Mouse (Mus musculus): ENCODE results near the gene Tmem145. TPM values are rescaled to one million over a fixed set of nuclear protein-coding genes. Genes with fewer than 3 reads are reported as not detected.

Gene Tmem145
- polyA plus RNA-seq, 2 experiments, result not detected

- peak overlapping the region; percentile 93 for H3K27ac ChIP-seq
- H3K4me1 ChIP-seq (replicated peaks; ENCODE audit: control insufficient read depth in 2 of 2, insufficient read depth in 2 of 2, low read length in 1 of 2), result peaks cover 61 to 70% of the 10 kb centered on the region in 2 experiments
- H3K36me3 ChIP-seq (replicated peaks; ENCODE audit: control insufficient read depth, insufficient read depth, low read depth), result no peaks in the 10 kb centered on the region
- ATAC-seq (ENCODE audit: insufficient read depth), result peak; percentile 51
- H3K9me3 ChIP-seq (ENCODE audit: control insufficient read depth, low read length), result no peaks in the 10 kb centered on the region
- H3K27me3 ChIP-seq (ENCODE audit: control insufficient read depth, insufficient read depth, low read length), result no peaks in the 10 kb centered on the region
- WGBS (ENCODE audit: insufficient replicate concordance), result 1% methylated on average over 42 of the region's 49 CpGs
- DNase-seq (ENCODE audit: low read depth in 3 of 3, low spot score in 3 of 3), result peak in 1 of 3 experiments; percentile 63
- H3K4me3 ChIP-seq (ENCODE audit: insufficient read depth in 1 of 2, low read depth in 2 of 2, low read length in 2 of 2), result peak overlapping the region; percentile 62 to 75
- TF ChIP-seq CTCF (IDR thresholded peaks at IDR 0.05; ENCODE audit: low read depth), result no peak; the same call in 1 of the 2 replicates
- TF ChIP-seq EP300 (IDR thresholded peaks at IDR 0.05; ENCODE audit: low read depth), result no peak
- peak overlapping the region; percentile 86 for H3K9ac ChIP-seq (replicated peaks)
- H3K4me2 ChIP-seq (ENCODE audit: low read depth), result peak overlapping the region; percentile 99
These were observed 26.6 kb upstream of the Tmem145 start for GRCm38 (mm10) chr7:25279076-25279860.

- Histone ChIP-seq H3K9me3 (ENCODE audit: control insufficient read depth, low read length) (no peaks in the 10 kb centered on the region), H3K27ac (peak overlapping the region; percentile 93), H3K36me3 (replicated peaks; ENCODE audit: control insufficient read depth, insufficient read depth, low read depth) (peaks cover 5% of the 10 kb centered on the region), H3K27me3 (ENCODE audit: control insufficient read depth, insufficient read depth, low read length) (no peaks in the 10 kb centered on the region), H3K4me1 (replicated peaks; ENCODE audit: control insufficient read depth in 2 of 2, insufficient read depth in 2 of 2, low read length in 1 of 2) (peaks cover 52 to 63% of the 10 kb centered on the region in 2 experiments), H3K9ac (replicated peaks) (peak overlapping the region; percentile 86), H3K4me2 (ENCODE audit: low read depth) (peak overlapping the region; percentile 99), H3K4me3 (ENCODE audit: insufficient read depth in 1 of 2, low read depth in 2 of 2, low read length in 2 of 2) (peak overlapping the region; percentile 62 to 75)
- TF ChIP-seq CTCF (IDR thresholded peaks at IDR 0.05; ENCODE audit: low read depth), result no peak; the same call in 1 of the 2 replicates
- TF ChIP-seq EP300 (IDR thresholded peaks at IDR 0.05; ENCODE audit: low read depth), result no peak
- DNase-seq (ENCODE audit: low read depth in 3 of 3, low spot score in 3 of 3) (no peak), ATAC-seq (ENCODE audit: insufficient read depth) (no peak)
- WGBS (ENCODE audit: insufficient replicate concordance), result 2% methylated on average over 6 of the region's 6 CpGs
These were observed 25.8 kb upstream of the Tmem145 start for GRCm38 (mm10) chr7:25279861-25280791.

- peak overlapping the region; percentile 86 for H3K9ac ChIP-seq (replicated peaks)
- TF ChIP-seq EP300 (IDR thresholded peaks at IDR 0.05; ENCODE audit: low read depth) (no peak), CTCF (IDR thresholded peaks at IDR 0.05; ENCODE audit: low read depth) (peak; percentile 46)
- peaks cover 41 to 52% of the 10 kb centered on the region in 2 experiments for H3K4me1 ChIP-seq (replicated peaks; ENCODE audit: control insufficient read depth in 2 of 2, insufficient read depth in 2 of 2, low read length in 1 of 2)
- peaks cover 16% of the 10 kb centered on the region for H3K36me3 ChIP-seq (replicated peaks; ENCODE audit: control insufficient read depth, insufficient read depth, low read depth)
- WGBS (ENCODE audit: insufficient replicate concordance), result 22% methylated on average over 12 of the region's 12 CpGs
- DNase-seq (ENCODE audit: low read depth in 3 of 3, low spot score in 3 of 3) (no peak), ATAC-seq (ENCODE audit: insufficient read depth) (peak; percentile 54)
- H3K27ac ChIP-seq, result peak overlapping the region; percentile 93
- H3K9me3 ChIP-seq (ENCODE audit: control insufficient read depth, low read length), result no peaks in the 10 kb centered on the region
- H3K4me2 ChIP-seq (ENCODE audit: low read depth), result peak overlapping the region; percentile 99
- H3K27me3 ChIP-seq (ENCODE audit: control insufficient read depth, insufficient read depth, low read length), result no peaks in the 10 kb centered on the region
- peak overlapping the region; percentile 53 to 76 for H3K4me3 ChIP-seq (ENCODE audit: insufficient read depth in 1 of 2, low read depth in 2 of 2, low read length in 2 of 2)
These were observed 24.7 kb upstream of the Tmem145 start for GRCm38 (mm10) chr7:25281166-25281733.

- Histone ChIP-seq H3K4me1 (replicated peaks; ENCODE audit: control insufficient read depth in 2 of 2, insufficient read depth in 2 of 2, low read length in 1 of 2) (peaks cover 40 to 47% of the 10 kb centered on the region in 2 experiments), H3K27ac (peak overlapping the region; percentile 93), H3K36me3 (replicated peaks; ENCODE audit: control insufficient read depth, insufficient read depth, low read depth) (peaks cover 22% of the 10 kb centered on the region), H3K4me3 (ENCODE audit: insufficient read depth in 1 of 2, low read depth in 2 of 2, low read length in 2 of 2) (peak overlapping the region; percentile 71 to 76), H3K4me2 (ENCODE audit: low read depth) (peak overlapping the region; percentile 99), H3K27me3 (ENCODE audit: control insufficient read depth, insufficient read depth, low read length) (no peaks in the 10 kb centered on the region), H3K9ac (replicated peaks) (peak overlapping the region; percentile 86), H3K9me3 (ENCODE audit: control insufficient read depth, low read length) (no peaks in the 10 kb centered on the region)
- TF ChIP-seq CTCF (IDR thresholded peaks at IDR 0.05; ENCODE audit: low read depth), result peak; percentile 27; the same call in 1 of the 2 replicates
- TF ChIP-seq EP300 (IDR thresholded peaks at IDR 0.05; ENCODE audit: low read depth), result no peak
- peak; percentile 94 to 96 (median 95) for DNase-seq (ENCODE audit: low read depth in 3 of 3, low spot score in 3 of 3)
- WGBS (ENCODE audit: insufficient replicate concordance), result 2% methylated on average over 82 of the region's 108 CpGs
- ATAC-seq (ENCODE audit: insufficient read depth), result peak; percentile 80
These were observed 23.9 kb upstream of the Tmem145 start for GRCm38 (mm10) chr7:25281734-25282601.
